Mouse (Mus musculus): ENCODE results near the gene Dab2.

Gene Dab2

GRCm38 (mm10) chr15:6325443-6325842, 25.9 kb downstream of the Dab2 start:
- WGBS = 78% methylated on average over 4 of the region's 4 CpGs

- 43% methylated on average over 4 of the region's 4 CpGs for WGBS
Observed at GRCm38 (mm10) chr15:6326011-6326410, 26.4 kb downstream of the Dab2 start.

GRCm38 (mm10) chr15:6331380-6331779, 31.8 kb downstream of the Dab2 start:
- 73% methylated on average over 2 of the region's 2 CpGs for WGBS

DNA sequence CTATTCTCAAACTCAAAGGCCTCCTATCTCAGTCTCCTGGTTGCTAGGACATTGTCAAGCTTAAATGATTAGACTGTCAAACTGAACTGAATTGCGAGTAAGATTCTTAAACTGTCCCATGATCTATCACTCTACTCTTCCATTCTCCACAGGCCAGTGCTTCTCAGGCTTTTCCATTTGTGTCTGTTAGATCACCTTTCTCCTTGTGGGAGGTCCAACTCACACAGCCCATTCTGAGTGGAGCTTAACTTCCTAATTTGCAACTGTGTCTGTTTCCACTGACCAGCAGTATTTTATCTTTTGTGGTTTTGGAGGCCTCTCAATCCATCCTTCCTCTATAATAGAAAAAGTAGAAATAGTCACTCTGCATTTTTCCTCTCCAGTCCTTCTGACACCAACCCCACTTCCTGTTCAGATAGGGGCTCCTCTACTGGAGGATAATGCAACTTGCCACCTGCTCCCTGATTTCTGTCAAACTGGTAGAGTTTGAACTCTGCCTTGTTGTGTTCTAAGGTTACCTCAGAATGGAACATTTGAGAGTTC, 35.1 kb downstream of the Dab2 start:
- 92% methylated on average over 1 of the region's 1 CpGs for WGBS

GRCm38 (mm10) chr15:6339767-6340166, 40.2 kb downstream of the Dab2 start:
- 81% methylated on average over 5 of the region's 5 CpGs for WGBS

- 78% methylated on average over 6 of the region's 6 CpGs for WGBS
Observed at GRCm38 (mm10) chr15:6340347-6340746, 40.8 kb downstream of the Dab2 start.

DNA sequence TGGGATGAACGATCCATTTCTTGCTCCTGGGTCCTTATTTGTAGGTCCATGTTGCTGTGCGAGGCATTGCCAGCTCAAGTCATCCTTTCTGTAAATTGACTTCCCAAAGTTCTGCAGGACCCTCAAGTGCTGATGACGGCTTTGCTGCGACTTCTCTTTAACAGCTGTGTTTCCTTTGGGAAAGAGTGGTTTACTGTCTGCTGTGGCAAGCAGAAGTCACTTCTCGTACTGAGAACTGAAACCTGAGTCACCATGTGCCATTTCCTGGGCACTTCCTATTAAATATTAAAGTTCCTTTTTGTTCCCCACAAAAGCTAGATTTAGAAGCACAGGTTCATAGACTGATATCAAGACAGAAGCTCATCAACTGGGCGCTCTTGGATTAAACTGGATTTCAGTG, 41.8 kb downstream of the Dab2 start:
- WGBS = 83% methylated on average over 6 of the region's 6 CpGs

- WGBS = 84% methylated on average over 3 of the region's 3 CpGs
Observed at GRCm38 (mm10) chr15:6353901-6354300, 54.3 kb downstream of the Dab2 start.

- 85% methylated on average over 2 of the region's 2 CpGs for WGBS
Observed at GRCm38 (mm10) chr15:6359859-6360258, 60.3 kb downstream of the Dab2 start.

- 60% methylated on average over 1 of the region's 1 CpGs for WGBS
Observed at GRCm38 (mm10) chr15:6369974-6370373, 70.4 kb downstream of the Dab2 start.

GRCm38 (mm10) chr15:6371486-6371885, 71.9 kb downstream of the Dab2 start:
- 96% methylated on average over 2 of the region's 2 CpGs for WGBS

GRCm38 (mm10) chr15:6375016-6375415, 75.4 kb downstream of the Dab2 start:
- WGBS = 82% methylated on average over 13 of the region's 13 CpGs

GRCm38 (mm10) chr15:6376001-6376400, 76.4 kb downstream of the Dab2 start:
- 73% methylated on average over 5 of the region's 5 CpGs for WGBS

- 89% methylated on average over 11 of the region's 11 CpGs for WGBS
Observed at GRCm38 (mm10) chr15:6376785-6377184, 77.2 kb downstream of the Dab2 start.

- 63% methylated on average over 6 of the region's 6 CpGs for whole genome bisulfite sequencing
Observed at GRCm38 (mm10) chr15:6384027-6384426, 84.4 kb downstream of the Dab2 start.

- WGBS = 73% methylated on average over 1 of the region's 1 CpGs
Observed at GRCm38 (mm10) chr15:6385241-6385640, 85.7 kb downstream of the Dab2 start.

DNA sequence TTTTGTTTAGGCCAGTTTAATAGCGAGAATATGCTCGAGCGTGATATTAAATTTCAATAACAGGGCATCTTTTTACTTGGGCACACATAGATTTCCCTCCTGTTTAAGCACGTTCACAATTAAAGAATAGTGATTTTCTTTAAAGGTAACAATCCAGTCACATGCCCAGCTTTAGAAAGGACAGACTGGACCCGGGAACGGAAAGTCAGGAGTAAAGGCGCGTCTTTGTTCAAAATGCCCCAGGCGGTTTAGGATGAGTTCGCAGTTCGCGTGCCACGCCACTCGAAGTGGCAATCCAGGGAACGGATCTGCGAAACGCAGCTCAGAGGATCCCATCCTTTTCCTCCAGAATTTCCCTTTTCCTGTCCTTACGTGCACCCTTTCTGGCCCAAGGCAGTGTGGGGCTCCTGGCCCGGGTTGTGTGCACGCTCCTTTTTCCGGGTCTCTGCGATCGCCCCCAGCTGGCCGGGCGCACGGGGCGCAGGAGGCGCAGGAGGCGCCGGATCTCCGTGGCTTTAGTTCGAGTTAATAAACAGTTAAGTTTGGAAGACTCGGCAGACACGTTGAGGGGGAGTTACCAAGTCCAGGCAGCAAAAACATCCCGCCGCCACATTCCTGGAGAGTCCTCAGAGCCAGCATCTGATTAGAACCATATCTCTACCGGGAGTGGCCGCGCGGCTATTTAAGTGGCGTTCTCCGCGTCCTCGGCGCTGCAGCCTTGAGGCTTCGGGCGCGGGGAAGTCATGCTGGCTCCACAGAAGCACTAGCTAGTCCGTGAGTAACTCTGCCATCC, 86.8 kb downstream of the Dab2 start:
- 2% methylated on average over 49 of the region's 49 CpGs for WGBS

GRCm38 (mm10) chr15:6386961-6387728, 87.6 kb downstream of the Dab2 start:
- WGBS = 13% methylated on average over 19 of the region's 19 CpGs

DNA sequence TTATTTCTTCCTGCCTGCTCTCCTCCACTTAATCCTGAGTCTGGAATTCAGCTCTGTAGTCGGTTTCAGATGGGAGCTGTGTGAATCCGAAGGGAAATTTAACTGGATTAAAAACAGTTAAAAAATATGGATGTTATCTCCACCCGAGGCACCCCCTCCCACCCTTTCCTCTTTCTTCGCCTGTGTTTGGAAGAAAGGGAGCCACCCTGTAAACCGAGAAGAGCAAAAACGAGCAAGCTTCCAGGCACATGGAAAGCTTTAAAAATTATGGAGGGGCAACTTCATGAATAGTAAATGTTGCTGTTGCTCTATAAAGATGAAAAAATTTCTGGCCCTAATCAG, 88.1 kb downstream of the Dab2 start:
- WGBS = 39% methylated on average over 6 of the region's 6 CpGs

GRCm38 (mm10) chr15:6388146-6388545, 88.6 kb downstream of the Dab2 start:
- 76% methylated on average over 3 of the region's 3 CpGs for WGBS

GRCm38 (mm10) chr15:6388631-6389030, 89.0 kb downstream of the Dab2 start:
- WGBS = 84% methylated on average over 7 of the region's 7 CpGs

DNA sequence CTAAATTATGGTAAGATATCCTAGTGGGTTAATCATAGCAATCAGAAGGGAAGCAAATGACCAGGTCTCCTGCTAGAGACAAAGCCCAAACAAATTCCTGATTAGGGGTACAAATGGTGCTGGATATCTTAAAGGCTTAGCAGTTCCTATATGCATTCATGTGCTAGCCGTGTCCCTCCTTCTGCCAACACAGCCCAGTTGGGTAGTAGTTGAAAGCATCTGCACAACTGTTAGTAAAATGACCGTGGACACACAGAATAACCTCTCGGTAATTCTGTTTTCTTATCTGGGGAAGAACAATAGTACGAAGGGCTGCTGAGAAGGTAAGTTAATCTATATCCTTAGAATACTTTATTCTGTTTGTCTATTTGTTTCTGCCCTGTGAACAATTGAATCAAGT, 90.5 kb downstream of the Dab2 start:
- 84% methylated on average over 4 of the region's 4 CpGs for WGBS

- WGBS = 31% methylated on average over 2 of the region's 2 CpGs
Observed at GRCm38 (mm10) chr15:6390657-6391056, 91.1 kb downstream of the Dab2 start.
